Mouse (Mus musculus) CH12.LX (cell line): Measurements from ENCODE around the gene H2-Eb1. TPM values are rescaled to one million over a fixed set of nuclear protein-coding genes. Genes with fewer than 3 reads are reported as not detected.

Experiments
- DNase-seq: peaks from one replicate; pipeline ENCODE4 v3.0.0-alpha.2; 2013; ENCODE audit errors: extremely low read depth
- H3K27ac ChIP-seq: 2 replicates; pipeline ENCODE4 v1.5.1; 2012; ENCODE audit warnings: low read depth, mild to moderate bottlenecking, control low read depth, moderate library complexity; ENCODE audit not compliant: insufficient read depth
- H3K27me3 ChIP-seq: replicated peaks from 2 replicates; pipeline ENCODE3; 2012; ENCODE audit warnings: inconsistent platforms
- H3K36me3 ChIP-seq, 2 experiments: replicated peaks in 1 of 2; 2 replicates each; pipeline versions ENCODE3 to v1.6.1; 2012; ENCODE audit warnings: inconsistent platforms in 1 of 2, low read length in 1 of 2, mild to moderate bottlenecking in 1 of 2, mixed read lengths in 1 of 2, moderate library complexity in 1 of 2; ENCODE audit not compliant: control insufficient read depth in 1 of 2, insufficient read depth in 1 of 2
- H3K4me1 ChIP-seq, 2 experiments: 2 replicates each; pipeline ENCODE4 v1.6.1; 2012; ENCODE audit warnings: inconsistent platforms in 1 of 2, moderate library complexity in 1 of 2; ENCODE audit not compliant: insufficient read depth in 2 of 2, control insufficient read depth in 1 of 2
- H3K4me2 ChIP-seq: 2 replicates; pipeline ENCODE4 v1.6.1; 2012; ENCODE audit warnings: low read depth, mild to moderate bottlenecking, control low read depth; ENCODE audit not compliant: poor library complexity, insufficient read depth, severe bottlenecking
- H3K4me3 ChIP-seq, 3 experiments: fragments of 150-350 bp in 1 of 3; sonication (generic) in 1 of 3; replicated peaks in 1 of 3; 2 replicates each; pipeline versions ENCODE3 to v1.5.1; 2011 to 2012; ENCODE audit warnings: low read depth in 2 of 3, low read length in 2 of 3, mild to moderate bottlenecking in 2 of 3, moderate library complexity in 2 of 3, control low read depth in 1 of 3, improper control_type of control experiment in 1 of 3, inconsistent platforms in 1 of 3, mixed read lengths in 1 of 3; ENCODE audit not compliant: poor library complexity in 1 of 3
- H3K79me2 ChIP-seq: replicated peaks from 2 replicates; pipeline ENCODE4 v1.6.1; 2012; ENCODE audit warnings: mild to moderate bottlenecking, moderate library complexity; ENCODE audit not compliant: control insufficient read depth, poor library complexity, insufficient read depth, severe bottlenecking; ENCODE audit errors: extremely low read depth
- H3K9ac ChIP-seq: 2 replicates; pipeline ENCODE4 v1.6.1; 2012; ENCODE audit warnings: low read depth, mild to moderate bottlenecking, control low read depth, moderate library complexity; ENCODE audit not compliant: insufficient read depth
- H3K9me3 ChIP-seq: replicated peaks from 2 replicates; pipeline ENCODE3; 2012; ENCODE audit warnings: low read length, inconsistent platforms, mixed read lengths
- BHLHE40 ChIP-seq: IDR thresholded peaks from 2 replicates; pipeline ENCODE4 v1.6.1; 2011; ENCODE audit warnings: mild to moderate bottlenecking, low read depth, low read length, improper control_type of control experiment
- CHD1 ChIP-seq: IDR thresholded peaks from 2 replicates; pipeline ENCODE4 v1.6.1; 2012; ENCODE audit warnings: low read depth, low read length, improper control_type of control experiment, inconsistent platforms
- CHD2 ChIP-seq: IDR thresholded peaks from 2 replicates; pipeline ENCODE4 v1.6.1; 2011; ENCODE audit warnings: low read length, improper control_type of control experiment
- CTCF ChIP-seq, 2 experiments: IDR thresholded peaks in 1 of 2; conservative IDR thresholded peaks in 1 of 2; 2 replicates each; pipeline ENCODE4 v1.5.1; 2011 to 2012; ENCODE audit warnings: low read depth in 2 of 2, low read length in 2 of 2, improper control_type of control experiment in 1 of 2, inconsistent platforms in 1 of 2, mild to moderate bottlenecking in 1 of 2, moderate library complexity in 1 of 2
- EP300 ChIP-seq: IDR thresholded peaks from 2 replicates; pipeline ENCODE4 v1.6.1; 2011; ENCODE audit warnings: low read length, improper control_type of control experiment
- ETS1 ChIP-seq: conservative IDR thresholded peaks from 2 replicates; pipeline ENCODE4 v1.6.1; 2012; ENCODE audit warnings: low read depth, mild to moderate bottlenecking, inconsistent platforms, low read length, improper control_type of control experiment, moderate library complexity
- GABPA ChIP-seq: IDR thresholded peaks from 2 replicates; pipeline ENCODE4 v1.6.1; 2012; ENCODE audit warnings: low read depth, low read length, improper control_type of control experiment, inconsistent platforms; ENCODE audit not compliant: insufficient replicate concordance
- IRF4 ChIP-seq: IDR thresholded peaks from 2 replicates; pipeline ENCODE4 v1.6.1; 2014; ENCODE audit warnings: low read depth, mild to moderate bottlenecking, inconsistent platforms, low read length, improper control_type of control experiment
- JUN ChIP-seq: IDR thresholded peaks from 2 replicates; pipeline ENCODE4 v1.6.1; 2011; ENCODE audit warnings: low read depth, mild to moderate bottlenecking, low read length, improper control_type of control experiment, moderate library complexity; ENCODE audit not compliant: insufficient read depth
- JUND ChIP-seq: conservative IDR thresholded peaks from 2 replicates; pipeline ENCODE4 v1.6.1; 2011; ENCODE audit warnings: low read depth, low read length, improper control_type of control experiment
- KAT2A ChIP-seq: IDR thresholded peaks from 2 replicates; pipeline ENCODE4 v1.6.1; 2012; ENCODE audit warnings: low read length, improper control_type of control experiment, inconsistent platforms; ENCODE audit not compliant: insufficient replicate concordance
- MAFK ChIP-seq: IDR thresholded peaks from 2 replicates; pipeline ENCODE4 v1.6.1; 2011; ENCODE audit warnings: low read length, improper control_type of control experiment; ENCODE audit not compliant: insufficient replicate concordance
- MEF2A ChIP-seq: IDR thresholded peaks from 2 replicates; pipeline ENCODE4 v1.6.1; 2014; ENCODE audit warnings: low read depth, mild to moderate bottlenecking, inconsistent platforms, low read length, improper control_type of control experiment, borderline replicate concordance
- MXI1 ChIP-seq: IDR thresholded peaks from 2 replicates; pipeline ENCODE4 v1.6.1; 2011; ENCODE audit warnings: mild to moderate bottlenecking, low read depth, low read length, improper control_type of control experiment
- MYC ChIP-seq: IDR thresholded peaks from 2 replicates; pipeline ENCODE4 v1.6.1; 2011; ENCODE audit warnings: low read depth, mild to moderate bottlenecking, improper control_type of control experiment, low read length
- NELFE ChIP-seq: IDR thresholded peaks from 2 replicates; pipeline ENCODE4 v1.6.1; 2011; ENCODE audit warnings: low read depth, low read length, improper control_type of control experiment
- POLR2A ChIP-seq: IDR thresholded peaks from 2 replicates; pipeline ENCODE4 v1.6.1; 2011; ENCODE audit warnings: low read depth, mild to moderate bottlenecking, improper control_type of control experiment, low read length
- POLR2AphosphoS2 ChIP-seq: IDR thresholded peaks from 2 replicates; pipeline ENCODE4 v1.6.1; 2011; ENCODE audit warnings: low read depth, low read length, improper control_type of control experiment
- RAD21 ChIP-seq: IDR thresholded peaks from 2 replicates; pipeline ENCODE4 v1.6.1; 2011; ENCODE audit warnings: low read depth, mild to moderate bottlenecking, low read length, improper control_type of control experiment, moderate library complexity
- RCOR1 ChIP-seq: conservative IDR thresholded peaks from 2 replicates; pipeline ENCODE4 v1.6.1; 2012; ENCODE audit warnings: low read depth, mild to moderate bottlenecking, inconsistent platforms, low read length, improper control_type of control experiment
- SIN3A ChIP-seq: IDR thresholded peaks from 2 replicates; pipeline ENCODE4 v1.6.1; 2012; ENCODE audit warnings: low read length, improper control_type of control experiment, inconsistent platforms
- SMC3 ChIP-seq: IDR thresholded peaks from 2 replicates; pipeline ENCODE4 v1.6.1; 2011; ENCODE audit warnings: low read depth, low read length, improper control_type of control experiment
- TBP ChIP-seq: conservative IDR thresholded peaks from 2 replicates; pipeline ENCODE4 v1.6.1; 2011; ENCODE audit warnings: low read depth, low read length, improper control_type of control experiment
- TCF12 ChIP-seq: IDR thresholded peaks from 2 replicates; pipeline ENCODE4 v1.6.1; 2014; ENCODE audit warnings: low read depth, mild to moderate bottlenecking, inconsistent platforms, low read length, improper control_type of control experiment
- USF2 ChIP-seq: conservative IDR thresholded peaks from 2 replicates; pipeline ENCODE4 v1.6.1; 2011; ENCODE audit warnings: low read depth, low read length, improper control_type of control experiment
- ZC3H11A ChIP-seq: IDR thresholded peaks from 2 replicates; pipeline ENCODE4 v1.6.1; 2012; ENCODE audit warnings: low read depth, mild to moderate bottlenecking, inconsistent platforms, low read length, improper control_type of control experiment
- ZMIZ1 ChIP-seq: IDR thresholded peaks from 2 replicates; pipeline ENCODE4 v1.6.1; 2012; ENCODE audit warnings: low read depth, mild to moderate bottlenecking, inconsistent platforms, low read length, improper control_type of control experiment
- ZNF384 ChIP-seq: IDR thresholded peaks from 2 replicates; pipeline ENCODE4 v1.6.1; 2012; ENCODE audit warnings: low read depth, low read length, improper control_type of control experiment, inconsistent platforms
- dilution Hi-C: fragments of 300-500 bp; cut with MboI; formaldehyde crosslinking; loops from 2 replicates; pipeline ENCODE4 v1.14.3; 2020; ENCODE audit warnings: low sequenced_read_pairs; ENCODE audit not compliant: extremely low pct_unique_long_range_greater_than_20kb, extremely low pct_ligation_motif_present
- in situ Hi-C: fragments of 300-500 bp; cut with MboI; formaldehyde crosslinking; loops from 3 replicates; pipeline ENCODE4 v1.14.3; 2019; ENCODE audit warnings: low sequenced_read_pairs, low pct_ligation_motif_present, low pct_unique_long_range_greater_than_20kb, mixed read lengths
- polyA plus RNA-seq: library from polyadenylated mRNA; unstranded; fragments of >175 nt; gene quantifications from 2 replicates; pipeline ENCODE4 v1.2.1, GENCODE M21; 2012; ENCODE audit warnings: low read depth; ENCODE audit not compliant: insufficient read length
- total RNA-seq, 2 experiments: library from RNA; depleted of rRNA; stranded (reverse); fragments of 300-350 nt in 1 of 2; fragments of >200 nt in 1 of 2; gene quantifications; 2 replicates each; pipeline ENCODE4 v1.2.3; 2012 to 2014

Gene H2-Eb1
- total and polyA plus RNA-seq, 3 experiments: 511 to 898 (median 629) TPM

DNA sequence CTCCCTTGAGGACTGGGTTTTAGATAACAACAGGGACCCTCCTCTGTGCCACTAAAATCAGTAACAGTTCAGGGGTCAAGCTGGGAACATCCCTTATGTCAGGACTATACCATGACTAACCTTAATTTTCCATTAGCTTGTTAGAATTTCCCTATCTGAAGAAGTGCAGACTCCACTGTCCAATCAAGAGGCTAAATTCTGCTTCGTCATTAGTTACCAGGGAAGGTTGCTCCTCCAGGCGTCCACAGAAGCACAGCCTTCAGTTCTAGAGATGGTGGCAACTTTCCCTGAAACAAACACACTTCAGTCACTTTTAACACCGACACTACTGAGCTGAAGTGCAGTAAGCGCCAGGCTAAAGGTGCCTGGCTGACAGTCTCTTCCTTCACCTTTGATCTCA lies 916 bp upstream of the H2-Eb1 start:
- peak overlapping the region; percentile 49 to 79 (median 58) for H3K4me3 ChIP-seq
- peak overlapping the region; percentile 50; the same call in 1 of the 2 replicates for H3K9ac ChIP-seq
- H3K79me2 ChIP-seq: peaks cover 23% of the 10 kb centered on the region
- peaks cover 7% of the 10 kb centered on the region for H3K9me3 ChIP-seq
- peak; percentile 98 for DNase-seq
- H3K27me3 ChIP-seq: no peaks in the 10 kb centered on the region
- H3K4me1 ChIP-seq: peaks cover 12 to 38% of the 10 kb centered on the region in 2 experiments; a peak in 3 of 4 replicates
- H3K4me2 ChIP-seq: peak overlapping the region; percentile 77
- TF ChIP-seq IRF4 (peak; percentile 13; the same call in 1 of the 2 replicates), CHD1 (no peak), TBP (peak; percentile 68; the same call in 1 of the 2 replicates), MEF2A (peak; percentile 16; the same call in 1 of the 2 replicates), RAD21 (no peak), ETS1 (peak; percentile 75), ZNF384 (no peak), RCOR1 (no peak), POLR2A (peak; percentile 51), CHD2 (peak; percentile 99), BHLHE40 (peak; percentile 1; the same call in 1 of the 2 replicates), SMC3 (no peak)
- TF ChIP-seq, all 38 proteins: peak for 7
- in situ Hi-C loops (no loop called here), dilution Hi-C loops (no loop called here)
- H3K36me3 ChIP-seq: peaks cover 6 to 22% of the 10 kb centered on the region in 2 experiments
- peak overlapping the region; percentile 96 for H3K27ac ChIP-seq

DNA sequence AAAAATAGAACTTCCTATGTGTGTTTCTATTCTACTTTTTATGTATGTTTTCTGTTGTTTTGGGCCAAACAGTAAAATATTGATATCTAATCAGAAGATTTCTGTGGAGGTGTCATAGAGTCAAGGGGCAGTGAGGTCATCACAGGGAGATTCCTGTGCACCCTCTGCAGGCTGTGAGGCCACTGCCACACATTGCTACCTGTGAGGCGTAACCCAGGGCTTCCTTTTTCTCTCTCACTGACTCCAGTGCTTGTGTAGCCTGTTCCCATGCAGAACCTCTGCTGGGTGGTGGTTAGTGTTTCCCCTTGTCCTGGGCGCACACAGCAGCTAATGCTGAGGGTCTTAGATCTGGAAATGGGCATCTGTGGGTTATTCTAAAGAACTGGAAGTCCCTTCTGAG lies 740 bp downstream of the H2-Eb1 start:
- Histone ChIP-seq H3K4me1 (peaks cover 12 to 50% of the 10 kb centered on the region in 2 experiments; a peak in 3 of 4 replicates), H3K4me3 (peak overlapping the region; percentile 64 to 84 (median 79)), H3K9me3 (peaks cover 11% of the 10 kb centered on the region), H3K27me3 (no peaks in the 10 kb centered on the region), H3K36me3 (peaks cover 13 to 30% of the 10 kb centered on the region in 2 experiments), H3K9ac (peak overlapping the region; percentile 97), H3K27ac (peak overlapping the region; percentile 74; the same call in 1 of the 2 replicates), H3K4me2 (peak overlapping the region; percentile 43), H3K79me2 (peaks cover 23% of the 10 kb centered on the region)
- TF ChIP-seq MAFK (no peak), JUN (peak; percentile 49), MYC (peak; percentile 69; the same call in 1 of the 2 replicates), ZC3H11A (no peak), JUND (peak; percentile 55; the same call in 1 of the 2 replicates), ETS1 (peak; percentile 83), SIN3A (peak; percentile 66; the same call in 1 of the 2 replicates), CHD1 (no peak), POLR2AphosphoS2 (no peak), TCF12 (peak; percentile 64; the same call in 1 of the 2 replicates), MXI1 (peak; percentile 52), BHLHE40 (peak; percentile 35; the same call in 1 of the 2 replicates), NELFE (peak; percentile 46; the same call in 1 of the 2 replicates), RAD21 (peak; percentile 7), EP300 (no peak), GABPA (no peak), USF2 (no peak), SMC3 (peak; percentile 35; the same call in 1 of the 2 replicates), KAT2A (no peak), CTCF (conservative IDR thresholded peaks at IDR 0.05 in 1 of 2, IDR thresholded peaks at IDR 0.05 in 1 of 2; ENCODE audit: low read depth in 2 of 2, low read length in 2 of 2) (peak in 1 of 2 experiments; percentile 42; a peak in 1 of 4 replicates), ZMIZ1 (no peak)
- in situ Hi-C loops (no loop called here), dilution Hi-C loops (no loop called here)
- peak; percentile 76 for DNase-seq
